Mouse (Mus musculus) cerebellum, adult 2 months (tissue): ENCODE data around the gene Shc3.

ENCODE experiments used
- CTCF ChIP-seq: fragments of 200-500 bp; IDR thresholded peaks from 2 replicates; pipeline ENCODE4 v1.5.1; 2011; ENCODE audit warnings: low read depth, mild to moderate bottlenecking, control low read depth, low read length, moderate library complexity, borderline replicate concordance; ENCODE audit not compliant: insufficient read depth
- POLR2A ChIP-seq: fragments of 200-500 bp; IDR thresholded peaks from 2 replicates; pipeline ENCODE4 v1.6.1; 2011; ENCODE audit warnings: low read length, control low read depth, borderline replicate concordance; ENCODE audit not compliant: insufficient read depth

DNA sequence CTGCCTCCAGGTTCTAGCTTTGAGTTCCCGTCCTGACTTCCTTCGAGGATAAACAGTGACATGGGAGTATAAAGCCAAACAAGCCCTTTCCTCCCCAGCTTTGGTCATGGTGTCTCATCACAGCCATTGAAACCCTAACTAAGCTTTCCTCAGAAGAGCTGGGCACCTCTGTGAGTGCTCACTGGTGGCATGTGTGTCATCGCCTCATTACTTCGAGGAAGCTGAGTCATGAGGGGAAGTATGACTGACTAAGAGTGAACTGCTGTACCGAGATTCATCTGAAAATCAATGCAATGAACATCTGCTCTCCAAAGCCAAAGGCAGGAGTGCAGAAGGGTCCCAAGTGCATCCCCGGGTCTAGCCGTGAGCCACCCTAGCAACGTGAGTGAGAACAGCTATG, 29.4 kb downstream of the Shc3 start:
- no peak for TF ChIP-seq POLR2A
- no peak for TF ChIP-seq CTCF
